ENCODE assay signal across 8 mouse cellular contexts in genomic region chr12:59132940-59133339, GRCm38 (mm10). TPM values are rescaled to one million over a fixed set of nuclear protein-coding genes. Genes with fewer than 3 reads are reported as not detected.
A peak's percentile ranks its signal among the peaks of the same experiment; 100 is the strongest.
DNase-seq lines count a peak whose midpoint lies in the region; ATAC-seq and TF ChIP-seq lines count a peak whose summit lies in the region.

No protein-coding gene starts in this region.

- H3K4me2 ChIP-seq in heart, embryonic 13.5 days = peak overlapping the region; percentile 79
- peak overlapping the region; percentile 96 for H3K4me2 ChIP-seq in liver, embryonic 11.5 days

- H3K27ac ChIP-seq in heart, embryonic 13.5 days (replicated peaks) = no peak overlapping the region
- H3K27ac ChIP-seq in embryonic fibroblast, embryonic 13.5 days (ENCODE audit: insufficient read depth, low read length) = no peak overlapping the region
- H3K27ac ChIP-seq in liver, embryonic 11.5 days (ENCODE audit: low read depth, low read length) = no peak overlapping the region
- H3K27ac ChIP-seq in layer of hippocampus, adult 2 months = no peak overlapping the region

- H3K4me1 ChIP-seq in heart, embryonic 13.5 days = peaks cover 40% of the 10 kb centered on the region
- H3K4me1 ChIP-seq in embryonic fibroblast, embryonic 13.5 days (ENCODE audit: control insufficient read depth, insufficient read depth, low read length) = peaks cover 7% of the 10 kb centered on the region; the same call in 1 of the 2 replicates
- peaks cover 26% of the 10 kb centered on the region for H3K4me1 ChIP-seq in liver, embryonic 11.5 days (replicated peaks; ENCODE audit: control insufficient read depth, insufficient read depth, low read length)

- 76% methylated on average over 7 of the region's 7 CpGs for WGBS in heart, embryonic 13.5 days
- WGBS in liver, embryonic 11.5 days = 73% methylated on average over 7 of the region's 7 CpGs

- H3K9ac ChIP-seq in heart, embryonic 13.5 days = no peak overlapping the region
- peak overlapping the region; percentile 97; the same call in 1 of the 2 replicates for H3K9ac ChIP-seq in liver, embryonic 11.5 days (ENCODE audit: low read depth, low read length)

- no peaks in the 10 kb centered on the region for H3K27me3 ChIP-seq in heart, embryonic 13.5 days (replicated peaks)
- no peaks in the 10 kb centered on the region for H3K27me3 ChIP-seq in liver, embryonic 11.5 days (replicated peaks; ENCODE audit: control insufficient read depth, insufficient read depth, low read length)

- no peak for ATAC-seq in heart, embryonic 13.5 days (ENCODE audit: extremely low read depth, insufficient number of reproducible peaks, low FRiP score, low TSS enrichment)
- 0 out of 2 replicates have a peak, but pooled peaks have one; percentile 8 for ATAC-seq in liver, embryonic 11.5 days (replicated peaks; ENCODE audit: low FRiP score)

- DNase-seq in heart, adult 9 months (ENCODE audit: low spot score in 2 of 2) = no peak
- peak; percentile 38 for DNase-seq in ES-CJ7 (ENCODE audit: low read depth, low spot score)
- no peak for DNase-seq in liver, embryonic 11.5 days (ENCODE audit: low spot score)
- no peak for DNase-seq in layer of hippocampus, adult 2 months (ENCODE audit: low spot score in 2 of 2)
- no peak for DNase-seq in adrenal gland, postnatal 36 days
- no peak for DNase-seq in layer of hippocampus, postnatal 14 days (ENCODE audit: low spot score in 2 of 2)

- peak overlapping the region; percentile 92; the same call in 1 of the 2 replicates for H3K4me3 ChIP-seq in heart, embryonic 13.5 days
- H3K4me3 ChIP-seq in embryonic fibroblast, embryonic 13.5 days (ENCODE audit: insufficient read depth, low read length) = peak overlapping the region; percentile 3
- H3K4me3 ChIP-seq in liver, embryonic 11.5 days (ENCODE audit: low read depth, low read length) = peak overlapping the region; percentile 90
- H3K4me3 ChIP-seq in layer of hippocampus, adult 2 months = no peak overlapping the region

- TF ChIP-seq CTCF in embryonic fibroblast, embryonic 13.5 days (IDR thresholded peaks at IDR 0.05; ENCODE audit: borderline replicate concordance, insufficient read depth, low read length) = no peak
- TF ChIP-seq CTCF in layer of hippocampus, adult 2 months (conservative IDR thresholded peaks at IDR 0.05) = no peak

- no peak for TF ChIP-seq POLR2A in embryonic fibroblast, embryonic 13.5 days (IDR thresholded peaks at IDR 0.05; ENCODE audit: low read depth, low read length)

- H3K9me3 ChIP-seq in heart, embryonic 13.5 days = no peaks in the 10 kb centered on the region
- H3K9me3 ChIP-seq in liver, embryonic 11.5 days (ENCODE audit: control insufficient read depth, low read length) = no peaks in the 10 kb centered on the region

- peaks cover 10% of the 10 kb centered on the region for H3K36me3 ChIP-seq in heart, embryonic 13.5 days
- H3K36me3 ChIP-seq in liver, embryonic 11.5 days (ENCODE audit: control insufficient read depth, insufficient read depth, low read length) = peaks cover 8% of the 10 kb centered on the region; the same call in 1 of the 2 replicates

RNA-seq across cellular contexts. Expression of gene Mia2, which starts 37.3 kb away (rescaled TPM):
- polyA plus RNA-seq in heart, embryonic 13.5 days (2015; fragmentation: Nextera tagmentation; extraction: Ambion mirVana) = 32.6 and 34.8 TPM in 2 replicates
- 72.2 and 75.9 TPM in 2 replicates for polyA plus RNA-seq in embryonic fibroblast, embryonic 13.5 days (2011; ENCODE audit: insufficient read length, low read depth, missing spikeins)
- polyA plus RNA-seq in liver, embryonic 11.5 days (2014; fragmentation: Nextera tagmentation; extraction: Ambion mirVana) = 79.7 and 85.8 TPM in 2 replicates
- 10 to 100 TPM; 47.3 to 52.6 TPM for total RNA-seq in layer of hippocampus, adult 2 months (2021)
- 100 to 1,000 TPM; 107 to 159 TPM for total RNA-seq in adrenal gland, postnatal 36 days (2021)
- total RNA-seq in layer of hippocampus, postnatal 14 days (2021) = 10 to 100 TPM; 44.1 to 48.1 TPM
